Mouse (Mus musculus) testis, adult 2 months (tissue): ENCODE data around the gene Sdhb. TPM values are rescaled to one million over a fixed set of nuclear protein-coding genes. Genes with fewer than 3 reads are reported as not detected.
A peak's percentile ranks its signal among the peaks of the same experiment; 100 is the strongest.

Experiments used
- H3K27ac ChIP-seq: fragments of 200-500 bp; 2 replicates; pipeline ENCODE4 v1.5.1; 2012; ENCODE audit warnings: low read depth, low read length; ENCODE audit not compliant: control insufficient read depth, insufficient read depth
- H3K27me3 ChIP-seq: fragments of 200-500 bp; 2 replicates; pipeline ENCODE4 v1.6.1; 2012; ENCODE audit warnings: mild to moderate bottlenecking, low read length, moderate library complexity; ENCODE audit not compliant: control insufficient read depth, insufficient read depth
- H3K36me3 ChIP-seq: fragments of 200-500 bp; 2 replicates; pipeline ENCODE4 v1.6.1; 2012; ENCODE audit warnings: mild to moderate bottlenecking, low read length; ENCODE audit not compliant: control insufficient read depth, insufficient read depth
- H3K4me1 ChIP-seq: fragments of 200-500 bp; 2 replicates; pipeline ENCODE4 v1.6.1; 2012; ENCODE audit warnings: low read length; ENCODE audit not compliant: control insufficient read depth, insufficient read depth
- H3K4me3 ChIP-seq: fragments of 200-500 bp; 2 replicates; pipeline ENCODE4 v1.5.1; 2012; ENCODE audit warnings: low read depth, mild to moderate bottlenecking, low read length, moderate library complexity, mixed read lengths; ENCODE audit not compliant: control insufficient read depth
- CTCF ChIP-seq: fragments of 200-500 bp; IDR thresholded peaks from 2 replicates; pipeline ENCODE4 v1.5.1; 2012; ENCODE audit warnings: low read depth, mild to moderate bottlenecking, inconsistent platforms, low read length, moderate library complexity; ENCODE audit not compliant: control insufficient read depth, insufficient read depth, insufficient replicate concordance
- POLR2A ChIP-seq: fragments of 200-500 bp; IDR thresholded peaks from 2 replicates; pipeline ENCODE4 v1.6.1; 2012; ENCODE audit warnings: low read depth, mild to moderate bottlenecking, inconsistent platforms, low read length, moderate library complexity; ENCODE audit not compliant: control insufficient read depth
- polyA plus RNA-seq: library from polyadenylated mRNA; depleted of rRNA; stranded (reverse); fragments of >200 nt; gene quantifications from 2 replicates; pipeline ENCODE4 v1.2.3, GENCODE M21; 2012; rRNA removed

Gene Sdhb
- polyA plus RNA-seq, 1 experiment: 97.1 TPM

- no peaks in the 10 kb centered on the region for H3K27me3 ChIP-seq
- H3K4me3 ChIP-seq: peak overlapping the region; percentile 25
- no peaks in the 10 kb centered on the region for H3K36me3 ChIP-seq
- H3K27ac ChIP-seq: no peak overlapping the region
- H3K4me1 ChIP-seq: no peaks in the 10 kb centered on the region; the same call in 1 of the 2 replicates
- no peak for TF ChIP-seq POLR2A
- no peak for TF ChIP-seq CTCF
These were observed 55.3 kb downstream of the Sdhb start for GRCm38 (mm10) chr4:141016311-141016710.

GRCm38 (mm10) chr4:141017657-141018436, 56.8 kb downstream of the Sdhb start:
- H3K36me3 ChIP-seq: no peaks in the 10 kb centered on the region
- no peak for TF ChIP-seq CTCF
- TF ChIP-seq POLR2A: no peak
- H3K4me1 ChIP-seq: no peaks in the 10 kb centered on the region; the same call in 1 of the 2 replicates
- no peak overlapping the region for H3K27ac ChIP-seq
- H3K4me3 ChIP-seq: no peak overlapping the region
- no peaks in the 10 kb centered on the region for H3K27me3 ChIP-seq

GRCm38 (mm10) chr4:141020220-141020619, 59.2 kb downstream of the Sdhb start:
- H3K27ac ChIP-seq: no peak overlapping the region
- no peak overlapping the region for H3K4me3 ChIP-seq
- H3K4me1 ChIP-seq: peaks cover 2% of the 10 kb centered on the region; the same call in 1 of the 2 replicates
- H3K36me3 ChIP-seq: no peaks in the 10 kb centered on the region
- no peak for TF ChIP-seq POLR2A
- TF ChIP-seq CTCF: no peak
- H3K27me3 ChIP-seq: no peaks in the 10 kb centered on the region

GRCm38 (mm10) chr4:141020811-141021613, 60.0 kb downstream of the Sdhb start:
- Histone ChIP-seq H3K36me3 (no peaks in the 10 kb centered on the region), H3K27me3 (no peaks in the 10 kb centered on the region), H3K4me3 (no peak overlapping the region), H3K4me1 (peaks cover 2% of the 10 kb centered on the region; the same call in 1 of the 2 replicates), H3K27ac (no peak overlapping the region)
- TF ChIP-seq POLR2A: no peak
- no peak for TF ChIP-seq CTCF

GRCm38 (mm10) chr4:141021614-141021929, 60.6 kb downstream of the Sdhb start:
- TF ChIP-seq POLR2A: no peak
- no peak for TF ChIP-seq CTCF
- Histone ChIP-seq H3K4me1 (peaks cover 2% of the 10 kb centered on the region; the same call in 1 of the 2 replicates), H3K4me3 (no peak overlapping the region), H3K36me3 (no peaks in the 10 kb centered on the region), H3K27me3 (no peaks in the 10 kb centered on the region), H3K27ac (no peak overlapping the region)

GRCm38 (mm10) chr4:141024052-141024451, 63.0 kb downstream of the Sdhb start:
- Histone ChIP-seq H3K27ac (0 out of 2 replicates have a peak overlapping the region, but pooled peaks have one; percentile 19), H3K4me3 (no peak overlapping the region), H3K27me3 (no peaks in the 10 kb centered on the region), H3K4me1 (peaks cover 2% of the 10 kb centered on the region; the same call in 1 of the 2 replicates), H3K36me3 (no peaks in the 10 kb centered on the region)
- TF ChIP-seq CTCF: no peak
- no peak for TF ChIP-seq POLR2A

- no peak overlapping the region for H3K27ac ChIP-seq
- H3K36me3 ChIP-seq: no peaks in the 10 kb centered on the region
- H3K4me3 ChIP-seq: no peak overlapping the region
- TF ChIP-seq POLR2A (no peak), CTCF (no peak)
- no peaks in the 10 kb centered on the region for H3K27me3 ChIP-seq
- H3K4me1 ChIP-seq: peaks cover 2% of the 10 kb centered on the region; the same call in 1 of the 2 replicates
These were observed 64.0 kb downstream of the Sdhb start for GRCm38 (mm10) chr4:141024992-141025391.

Other genes with a start within 250 kb of the Sdhb start
- gene Padi6, start 218.6 kb upstream of the Sdhb start, polyA plus RNA-seq: 11.0 and 11.8 TPM in 2 replicates
- 0.61 and 0.87 TPM in 2 replicates for gene Padi4, start 187.0 kb upstream of the Sdhb start, polyA plus RNA-seq
- 1.7 TPM in 2 replicates for gene Padi3, start 150.6 kb upstream of the Sdhb start, polyA plus RNA-seq
- gene Padi1, start 115.4 kb upstream of the Sdhb start, polyA plus RNA-seq: 0.47 and 0.58 TPM in 2 replicates
- 1.8 and 1.9 TPM in 2 replicates for gene Padi2, start 54.9 kb upstream of the Sdhb start, polyA plus RNA-seq
- gene Atp13a2, start 25.7 kb downstream of the Sdhb start, polyA plus RNA-seq: 40.8 and 41.6 TPM in 2 replicates
- 2.3 and 4.7 TPM in 2 replicates for gene Mfap2, start 49.2 kb downstream of the Sdhb start, polyA plus RNA-seq
- gene Crocc, start 99.3 kb downstream of the Sdhb start, polyA plus RNA-seq: 12.5 and 15.8 TPM in 2 replicates
- gene Necap2, start 117.2 kb downstream of the Sdhb start, polyA plus RNA-seq: 27.3 and 30.1 TPM in 2 replicates
- gene Spata21, start 127.1 kb downstream of the Sdhb start, polyA plus RNA-seq: 518 and 561 TPM in 2 replicates
- 8.2 and 8.6 TPM in 2 replicates for gene Szrd1, start 178.6 kb downstream of the Sdhb start, polyA plus RNA-seq
- gene Fbxo42, start 186.7 kb downstream of the Sdhb start, polyA plus RNA-seq: 10.7 and 11.0 TPM in 2 replicates